Mouse (Mus musculus) G1E-ER4 (cell line): ENCODE data around the gene Ublcp1. TPM values are rescaled to one million over a fixed set of nuclear protein-coding genes. Genes with fewer than 3 reads are reported as not detected.
A peak's percentile ranks its signal among the peaks of the same experiment; 100 is the strongest.

Experiments used
- GATA1 ChIP-seq: IDR thresholded peaks from one replicate; pipeline ENCODE4 v1.8.0; 2012; ENCODE audit warnings: low read length, inconsistent platforms
- polyA plus RNA-seq: library from polyadenylated mRNA; stranded (reverse); fragments of >175 nt; gene quantifications from 2 replicates; pipeline ENCODE4 v1.2.3, GENCODE M21; 2012

The Ublcp1 gene
- 1.8 and 3.1 TPM in 2 replicates for polyA plus RNA-seq

- TF ChIP-seq GATA1, result no peak
These were observed at the start of gene Ublcp1 for GRCm38 (mm10) chr11:44470432-44471336. TSS of gene Ublcp1 (minus strand) at chr11:44470498.

- TF ChIP-seq GATA1, result no peak
These were observed 49.0 kb upstream of the Ublcp1 start for GRCm38 (mm10) chr11:44519096-44519949.

GRCm38 (mm10) chr11:44518281-44519095 is 48.2 kb upstream of the Ublcp1 start, which contains the start of gene Rnf145:
TSS of gene Rnf145 (plus strand) at chr11:44518964.
- no peak for TF ChIP-seq GATA1

- TF ChIP-seq GATA1, result no peak
These were observed 47.4 kb upstream of the Ublcp1 start for GRCm38 (mm10) chr11:44517561-44518280.

- TF ChIP-seq GATA1, result no peak
These were observed 46.1 kb upstream of the Ublcp1 start for GRCm38 (mm10) chr11:44516362-44516761.

GRCm38 (mm10) chr11:44514666-44515065 is 44.4 kb upstream of the Ublcp1 start:
- TF ChIP-seq GATA1, result no peak

GRCm38 (mm10) chr11:44513026-44513422 is 42.7 kb upstream of the Ublcp1 start:
- TF ChIP-seq GATA1, result no peak

GRCm38 (mm10) chr11:44512044-44513025 is 42.0 kb upstream of the Ublcp1 start:
- no peak for TF ChIP-seq GATA1

GRCm38 (mm10) chr11:44510371-44510770 is 40.1 kb upstream of the Ublcp1 start:
- TF ChIP-seq GATA1, result no peak

GRCm38 (mm10) chr11:44509906-44510305 is 39.6 kb upstream of the Ublcp1 start:
- TF ChIP-seq GATA1, result no peak

- TF ChIP-seq GATA1, result peak; percentile 85
These were observed 38.6 kb upstream of the Ublcp1 start for GRCm38 (mm10) chr11:44508876-44509275.

- no peak for TF ChIP-seq GATA1
These were observed 34.5 kb upstream of the Ublcp1 start for GRCm38 (mm10) chr11:44504761-44505160.

- no peak for TF ChIP-seq GATA1
These were observed 33.8 kb upstream of the Ublcp1 start for GRCm38 (mm10) chr11:44504146-44504545.
